19 mouse cellular contexts compared by ENCODE assay signal in the genomic region with DNA sequence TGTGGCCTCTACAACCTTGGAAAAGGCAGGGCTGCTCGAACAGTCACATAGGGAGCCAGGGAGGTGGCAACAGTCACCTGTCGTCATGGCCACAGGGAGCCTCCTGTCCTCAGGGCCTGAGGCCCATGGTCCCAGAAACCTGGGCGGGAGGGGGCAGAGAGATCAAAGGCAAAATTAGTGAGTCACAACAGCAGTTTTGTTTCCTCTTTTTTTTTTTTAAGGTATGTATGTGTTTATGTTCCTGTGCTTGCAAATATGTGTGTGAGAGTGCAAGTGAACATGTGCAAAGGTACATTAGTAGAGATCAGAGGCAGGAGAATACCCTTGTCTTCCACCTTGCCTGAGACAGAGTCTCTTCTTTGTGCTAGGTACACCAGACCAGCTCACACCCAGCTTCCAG. TPM values are rescaled to one million over a fixed set of nuclear protein-coding genes. Genes with fewer than 3 reads are reported as not detected.
A peak's percentile ranks its signal among the peaks of the same experiment; 100 is the strongest.
DNase-seq lines count a peak whose midpoint lies in the region; ATAC-seq lines count a peak whose summit lies in the region.
"Had no signal": no experiment of that assay in that cellular context is flagged by ENCODE, and none has a peak within 500 bp of the region (broad histone marks: within the 10 kb centered on the region; RNA-seq: fewer than 3 reads in every experiment).

No protein-coding gene starts in this region.

- intact Hi-C loops in heart, postnatal 10 days (cut with DNase I): no loop called here

- H3K27me3 ChIP-seq in liver, embryonic 13.5 days: no peaks in the 10 kb centered on the region
- H3K27me3 ChIP-seq in kidney, embryonic 15.5 days: no peaks in the 10 kb centered on the region
- H3K27me3 ChIP-seq: embryonic facial prominence, embryonic 12.5 days; forebrain, embryonic 13.5 days; heart, embryonic 15.5 days; hindbrain, embryonic 15.5 days had no signal

- H3K36me3 ChIP-seq in liver, embryonic 13.5 days: peaks cover 75% of the 10 kb centered on the region
- peaks cover 56% of the 10 kb centered on the region for H3K36me3 ChIP-seq in kidney, embryonic 15.5 days

- H3K4me3 ChIP-seq in liver, embryonic 13.5 days (replicated peaks): peak overlapping the region; percentile 9; the same call in 1 of the 2 replicates
- H3K4me3 ChIP-seq in kidney, embryonic 15.5 days (replicated peaks): no peak overlapping the region
- H3K4me3 ChIP-seq: embryonic facial prominence, embryonic 12.5 days; forebrain, embryonic 13.5 days; heart, embryonic 15.5 days; hindbrain, embryonic 15.5 days had no signal

- WGBS in liver, embryonic 13.5 days (ENCODE audit: insufficient replicate concordance): 72% methylated on average over 3 of the region's 3 CpGs
- WGBS in kidney, embryonic 15.5 days: 72% methylated on average over 3 of the region's 3 CpGs

- H3K4me1 ChIP-seq in liver, embryonic 13.5 days (replicated peaks): peaks cover 55% of the 10 kb centered on the region
- no peaks in the 10 kb centered on the region for H3K4me1 ChIP-seq in kidney, embryonic 15.5 days
- H3K4me1 ChIP-seq: embryonic facial prominence, embryonic 12.5 days; forebrain, embryonic 13.5 days; hindbrain, embryonic 15.5 days had no signal

- 0 out of 2 replicates have a peak overlapping the region, but pooled peaks have one; percentile 16 for H3K9ac ChIP-seq in liver, embryonic 13.5 days
- H3K9ac ChIP-seq in kidney, embryonic 15.5 days: no peak overlapping the region
- H3K9ac ChIP-seq: embryonic facial prominence, embryonic 12.5 days; forebrain, embryonic 13.5 days; forebrain, postnatal 0 days; heart, embryonic 15.5 days; hindbrain, embryonic 15.5 days had no signal

- H3K9me3 ChIP-seq in liver, embryonic 13.5 days (replicated peaks): peaks cover 11% of the 10 kb centered on the region
- H3K9me3 ChIP-seq in kidney, embryonic 15.5 days (replicated peaks): no peaks in the 10 kb centered on the region
- H3K9me3 ChIP-seq: embryonic facial prominence, embryonic 12.5 days; forebrain, embryonic 13.5 days; heart, embryonic 15.5 days; hindbrain, embryonic 15.5 days had no signal

- no peak for ATAC-seq in liver, embryonic 13.5 days (ENCODE audit: low read depth)
- ATAC-seq in kidney, embryonic 15.5 days (replicated peaks; ENCODE audit: low FRiP score): no peak
- ATAC-seq: forebrain, embryonic 13.5 days; forebrain, postnatal 0 days had no signal

- 0 out of 2 replicates have a peak overlapping the region, but pooled peaks have one; percentile 4 for H3K4me2 ChIP-seq in liver, embryonic 13.5 days
- no peak overlapping the region for H3K4me2 ChIP-seq in kidney, embryonic 15.5 days
- H3K4me2 ChIP-seq: embryonic facial prominence, embryonic 12.5 days; forebrain, embryonic 13.5 days; heart, embryonic 15.5 days; hindbrain, embryonic 15.5 days had no signal

- H3K27ac ChIP-seq in liver, embryonic 13.5 days: peak overlapping the region; percentile 72
- no peak overlapping the region for H3K27ac ChIP-seq in kidney, embryonic 15.5 days
- H3K27ac ChIP-seq: embryonic facial prominence, embryonic 12.5 days; forebrain, embryonic 13.5 days; heart, embryonic 15.5 days; hindbrain, embryonic 15.5 days had no signal

- peak; percentile 83 for DNase-seq in heart, adult 11 months
- no peak for DNase-seq in heart, postnatal 10 days
- peak; percentile 13 for DNase-seq in urinary bladder, adult 2 months (ENCODE audit: low spot score)
- DNase-seq in urinary bladder, postnatal 25 days (ENCODE audit: low spot score): no peak
- no peak for DNase-seq in liver, embryonic 13.5 days
- no peak for DNase-seq in layer of hippocampus, postnatal 25 days (ENCODE audit: extremely low spot score in 1 of 2, low spot score in 1 of 2)
- no peak for DNase-seq in thymus, postnatal 25 days
- DNase-seq: adrenal gland, postnatal 10 days; cerebellum, adult 11-12 months; cerebellum, adult 9-10 months; cerebellum, postnatal 25 days; forebrain, postnatal 0 days; gastrocnemius, postnatal 14 days; heart, postnatal 36 days had no signal

RNA-seq across cellular contexts. Expression of a gene that starts 8.6 kb away (rescaled TPM):
- total RNA-seq in heart, postnatal 10 days (2021): 100 to 1,000 TPM; 120 to 121 TPM
- 106 and 118 TPM in 2 replicates for polyA plus RNA-seq in urinary bladder, adult 2 months (2012; rRNA removed)
- 214 and 231 TPM in 2 replicates for polyA plus RNA-seq in liver, embryonic 13.5 days (2015; fragmentation: Nextera tagmentation; extraction: Ambion mirVana)
- total RNA-seq in layer of hippocampus, postnatal 25 days (2021): 10 to 100 TPM; 80.9 to 84.4 TPM
- polyA plus RNA-seq in kidney, embryonic 15.5 days (2015; fragmentation: Nextera tagmentation; extraction: Ambion mirVana): 50.9 and 57.5 TPM in 2 replicates

RNA-seq across cellular contexts. Expression of a gene that starts 23.2 kb away (rescaled TPM):
- 100 to 1,000 TPM; 127 to 144 TPM for total RNA-seq in heart, postnatal 10 days (2021)
- polyA plus RNA-seq in urinary bladder, adult 2 months (2012; rRNA removed): 107 and 131 TPM in 2 replicates
- 160 and 237 TPM in 2 replicates for polyA plus RNA-seq in liver, embryonic 13.5 days (2015; fragmentation: Nextera tagmentation; extraction: Ambion mirVana)
- total RNA-seq in layer of hippocampus, postnatal 25 days (2021): 100 to 1,000 TPM; 129 to 152 TPM
- 369 and 383 TPM in 2 replicates for polyA plus RNA-seq in kidney, embryonic 15.5 days (2015; fragmentation: Nextera tagmentation; extraction: Ambion mirVana)

RNA-seq across cellular contexts. Expression of a gene that starts 50.5 kb away (rescaled TPM):
- total RNA-seq in heart, postnatal 10 days (2021): 100 to 1,000 TPM; 343 to 349 TPM
- polyA plus RNA-seq in urinary bladder, adult 2 months (2012; rRNA removed): 238 and 246 TPM in 2 replicates
- 117 and 123 TPM in 2 replicates for polyA plus RNA-seq in liver, embryonic 13.5 days (2015; fragmentation: Nextera tagmentation; extraction: Ambion mirVana)
- 100 to 1,000 TPM; 304 to 328 TPM for total RNA-seq in layer of hippocampus, postnatal 25 days (2021)
- polyA plus RNA-seq in kidney, embryonic 15.5 days (2015; fragmentation: Nextera tagmentation; extraction: Ambion mirVana): 275 and 342 TPM in 2 replicates

Comparison
In these comparisons a context has a peak if more than half of its experiments do, and no peak if none do; other contexts are left out.
1. DNase-seq: peak in heart, adult 11 months (single experiment) and urinary bladder, adult 2 months (single experiment); none in heart, postnatal 10 days (0 of 2), urinary bladder, postnatal 25 days (single experiment), liver, embryonic 13.5 days (single experiment), layer of hippocampus, postnatal 25 days (0 of 2) and thymus, postnatal 25 days (single experiment).